Mouse (Mus musculus): ENCODE measurements at regions not wholly inside any gene's neighbourhood (a gene's known extent, or its start where the extent isn't known, plus 50 kb on each side); places are given as distances from the start of the nearest gene placed in this dataset.

GRCm38 (mm10) chr19:52878812-52879502 is 161.1 kb downstream of the Xpnpep1 start:
- DNase-seq (ENCODE audit: low spot score in 2 of 2) = no peak

- no peak for DNase-seq (ENCODE audit: low spot score in 2 of 2)
These were observed 173.4 kb downstream of the Xpnpep1 start for GRCm38 (mm10) chr19:52866635-52867034.

GRCm38 (mm10) chr19:52861576-52861975 is 178.4 kb downstream of the Xpnpep1 start:
- DNase-seq (ENCODE audit: low spot score in 2 of 2) = no peak

GRCm38 (mm10) chr19:52854068-52854682 is 185.8 kb downstream of the Xpnpep1 start:
- DNase-seq (ENCODE audit: low spot score in 2 of 2) = peak; percentile 1 to 3

GRCm38 (mm10) chr19:52816202-52816601 is 223.8 kb downstream of the Xpnpep1 start:
- peak; percentile 6 to 19 for DNase-seq (ENCODE audit: low spot score in 2 of 2)

- DNase-seq (ENCODE audit: low spot score in 2 of 2) = no peak
These were observed 228.0 kb downstream of the Xpnpep1 start for GRCm38 (mm10) chr19:52812046-52812445.

GRCm38 (mm10) chr19:52788802-52789201 is 251.2 kb downstream of the Xpnpep1 start:
- DNase-seq (ENCODE audit: low spot score in 2 of 2) = no peak

GRCm38 (mm10) chr19:52768761-52769388 is 271.1 kb downstream of the Xpnpep1 start:
- peak in 1 of 2 experiments; percentile 17 for DNase-seq (ENCODE audit: low spot score in 2 of 2)

GRCm38 (mm10) chr19:52768117-52768516 is 271.9 kb downstream of the Xpnpep1 start:
- peak in 1 of 2 experiments; percentile 35 for DNase-seq (ENCODE audit: low spot score in 2 of 2)

GRCm38 (mm10) chr19:52738946-52739345 is 301.1 kb downstream of the Xpnpep1 start:
- DNase-seq (ENCODE audit: low spot score in 2 of 2) = no peak

- DNase-seq (ENCODE audit: low spot score in 2 of 2) = peak in 1 of 2 experiments; percentile 5
These were observed 318.2 kb downstream of the Xpnpep1 start for GRCm38 (mm10) chr19:52721776-52722175.

- no peak for DNase-seq (ENCODE audit: low spot score in 2 of 2)
These were observed 324.7 kb downstream of the Xpnpep1 start for GRCm38 (mm10) chr19:52715359-52715758.

GRCm38 (mm10) chr19:52707679-52708078 is 332.3 kb downstream of the Xpnpep1 start:
- no peak for DNase-seq (ENCODE audit: low spot score in 2 of 2)

- DNase-seq (ENCODE audit: low spot score in 2 of 2) = peak in 1 of 2 experiments; percentile 2
These were observed 379.0 kb downstream of the Xpnpep1 start for GRCm38 (mm10) chr19:52661009-52661408.

- DNase-seq (ENCODE audit: low spot score in 2 of 2) = peak; percentile 66 to 88
These were observed 383.3 kb downstream of the Ins1 start for GRCm38 (mm10) chr19:52647066-52648046.

GRCm38 (mm10) chr19:52640228-52640627 is 376.1 kb downstream of the Ins1 start:
- DNase-seq (ENCODE audit: low spot score in 2 of 2) = no peak

GRCm38 (mm10) chr19:52632501-52632900 is 368.4 kb downstream of the Ins1 start:
- DNase-seq (ENCODE audit: low spot score in 2 of 2) = no peak

- DNase-seq (ENCODE audit: low spot score in 2 of 2) = peak in 1 of 2 experiments; percentile 32
These were observed 360.2 kb downstream of the Ins1 start for GRCm38 (mm10) chr19:52624310-52624709.

- peak in 1 of 2 experiments; percentile 25 for DNase-seq (ENCODE audit: low spot score in 2 of 2)
These were observed 359.4 kb downstream of the Ins1 start for GRCm38 (mm10) chr19:52623496-52623895.

GRCm38 (mm10) chr19:52613353-52613752 is 349.3 kb downstream of the Ins1 start:
- DNase-seq (ENCODE audit: low spot score in 2 of 2) = no peak

GRCm38 (mm10) chr19:52606859-52607258 is 342.8 kb downstream of the Ins1 start:
- DNase-seq (ENCODE audit: low spot score in 2 of 2) = no peak
